Mouse (Mus musculus): ENCODE results near the gene Abcc10. TPM values are rescaled to one million over a fixed set of nuclear protein-coding genes. Genes with fewer than 3 reads are reported as not detected.

The Abcc10 gene
- polyA plus RNA-seq, 1 experiment: 3.9 TPM

GRCm38 (mm10) chr17:46309835-46310234, 18.3 kb downstream of the Abcc10 start:
- Histone ChIP-seq H3K27ac (ENCODE audit: insufficient read depth, low read length) (no peak overlapping the region), H3K36me3 (ENCODE audit: control insufficient read depth, insufficient read depth, low read length, poor library complexity, severe bottlenecking) (no peaks in the 10 kb centered on the region)
- TF ChIP-seq POLR2A (IDR thresholded peaks at IDR 0.05; ENCODE audit: insufficient read depth, low read length) (no peak), EP300 (IDR thresholded peaks at IDR 0.05; ENCODE audit: insufficient read depth, low read depth, low read length) (no peak), CTCF (IDR thresholded peaks at IDR 0.05; ENCODE audit: low read depth, low read length) (no peak)

GRCm38 (mm10) chr17:46306956-46307355, 21.2 kb downstream of the Abcc10 start:
- H3K9ac ChIP-seq (ENCODE audit: low read depth, poor library complexity, severe bottlenecking): no peak overlapping the region

More at GRCm38 (mm10) chr17:46309835-46310234, 18.3 kb downstream of the Abcc10 start:
- no peak overlapping the region for H3K9ac ChIP-seq (ENCODE audit: low read depth, poor library complexity, severe bottlenecking)
- no peaks in the 10 kb centered on the region for H3K27me3 ChIP-seq (ENCODE audit: control insufficient read depth, insufficient read depth, low read length, poor library complexity, severe bottlenecking)
- no peaks in the 10 kb centered on the region for H3K9me3 ChIP-seq (replicated peaks; ENCODE audit: control insufficient read depth, insufficient read depth, low read length, poor library complexity, severe bottlenecking)
- H3K4me3 ChIP-seq (ENCODE audit: low read depth, low read length): no peak overlapping the region
- H3K4me1 ChIP-seq (ENCODE audit: control insufficient read depth, insufficient read depth, low read length): no peaks in the 10 kb centered on the region

GRCm38 (mm10) chr17:46304184-46304583, 24.0 kb downstream of the Abcc10 start:
- no peak overlapping the region for H3K27ac ChIP-seq (ENCODE audit: insufficient read depth, low read length)
- TF ChIP-seq CTCF (IDR thresholded peaks at IDR 0.05; ENCODE audit: low read depth, low read length) (no peak), EP300 (IDR thresholded peaks at IDR 0.05; ENCODE audit: insufficient read depth, low read depth, low read length) (no peak), POLR2A (IDR thresholded peaks at IDR 0.05; ENCODE audit: insufficient read depth, low read length) (no peak)
- H3K9me3 ChIP-seq (replicated peaks; ENCODE audit: control insufficient read depth, insufficient read depth, low read length, poor library complexity, severe bottlenecking): no peaks in the 10 kb centered on the region
- no peaks in the 10 kb centered on the region for H3K4me1 ChIP-seq (ENCODE audit: control insufficient read depth, insufficient read depth, low read length)
- no peaks in the 10 kb centered on the region for H3K27me3 ChIP-seq (ENCODE audit: control insufficient read depth, insufficient read depth, low read length, poor library complexity, severe bottlenecking)
- no peaks in the 10 kb centered on the region for H3K36me3 ChIP-seq (ENCODE audit: control insufficient read depth, insufficient read depth, low read length, poor library complexity, severe bottlenecking)
- H3K9ac ChIP-seq (ENCODE audit: low read depth, poor library complexity, severe bottlenecking): no peak overlapping the region
- H3K4me3 ChIP-seq (ENCODE audit: low read depth, low read length): no peak overlapping the region

More at GRCm38 (mm10) chr17:46306956-46307355, 21.2 kb downstream of the Abcc10 start:
- no peak overlapping the region for H3K4me3 ChIP-seq (ENCODE audit: low read depth, low read length)
- TF ChIP-seq EP300 (IDR thresholded peaks at IDR 0.05; ENCODE audit: insufficient read depth, low read depth, low read length) (no peak), POLR2A (IDR thresholded peaks at IDR 0.05; ENCODE audit: insufficient read depth, low read length) (no peak), CTCF (IDR thresholded peaks at IDR 0.05; ENCODE audit: low read depth, low read length) (no peak)
- no peaks in the 10 kb centered on the region for H3K9me3 ChIP-seq (replicated peaks; ENCODE audit: control insufficient read depth, insufficient read depth, low read length, poor library complexity, severe bottlenecking)
- H3K27me3 ChIP-seq (ENCODE audit: control insufficient read depth, insufficient read depth, low read length, poor library complexity, severe bottlenecking): no peaks in the 10 kb centered on the region
- H3K36me3 ChIP-seq (ENCODE audit: control insufficient read depth, insufficient read depth, low read length, poor library complexity, severe bottlenecking): no peaks in the 10 kb centered on the region
- no peak overlapping the region for H3K27ac ChIP-seq (ENCODE audit: insufficient read depth, low read length)
- no peaks in the 10 kb centered on the region for H3K4me1 ChIP-seq (ENCODE audit: control insufficient read depth, insufficient read depth, low read length)

GRCm38 (mm10) chr17:46301892-46302291, 26.3 kb downstream of the Abcc10 start:
- Histone ChIP-seq H3K9me3 (replicated peaks; ENCODE audit: control insufficient read depth, insufficient read depth, low read length, poor library complexity, severe bottlenecking) (no peaks in the 10 kb centered on the region), H3K9ac (ENCODE audit: low read depth, poor library complexity, severe bottlenecking) (no peak overlapping the region), H3K4me1 (ENCODE audit: control insufficient read depth, insufficient read depth, low read length) (no peaks in the 10 kb centered on the region), H3K27ac (ENCODE audit: insufficient read depth, low read length) (no peak overlapping the region), H3K27me3 (ENCODE audit: control insufficient read depth, insufficient read depth, low read length, poor library complexity, severe bottlenecking) (peaks cover 12% of the 10 kb centered on the region), H3K36me3 (ENCODE audit: control insufficient read depth, insufficient read depth, low read length, poor library complexity, severe bottlenecking) (no peaks in the 10 kb centered on the region), H3K4me3 (ENCODE audit: low read depth, low read length) (no peak overlapping the region)
- TF ChIP-seq EP300 (IDR thresholded peaks at IDR 0.05; ENCODE audit: insufficient read depth, low read depth, low read length) (no peak), POLR2A (IDR thresholded peaks at IDR 0.05; ENCODE audit: insufficient read depth, low read length) (no peak), CTCF (IDR thresholded peaks at IDR 0.05; ENCODE audit: low read depth, low read length) (no peak)

- Histone ChIP-seq H3K4me3 (ENCODE audit: low read depth, low read length) (peak overlapping the region; percentile 59), H3K9me3 (replicated peaks; ENCODE audit: control insufficient read depth, insufficient read depth, low read length, poor library complexity, severe bottlenecking) (no peaks in the 10 kb centered on the region), H3K27me3 (ENCODE audit: control insufficient read depth, insufficient read depth, low read length, poor library complexity, severe bottlenecking) (peaks cover 12% of the 10 kb centered on the region), H3K36me3 (ENCODE audit: control insufficient read depth, insufficient read depth, low read length, poor library complexity, severe bottlenecking) (no peaks in the 10 kb centered on the region), H3K9ac (ENCODE audit: low read depth, poor library complexity, severe bottlenecking) (peak overlapping the region; percentile 70), H3K4me1 (ENCODE audit: control insufficient read depth, insufficient read depth, low read length) (no peaks in the 10 kb centered on the region), H3K27ac (ENCODE audit: insufficient read depth, low read length) (no peak overlapping the region)
- 0 out of 2 replicates have a peak, but pooled peaks have one; percentile 13 for TF ChIP-seq EP300 (IDR thresholded peaks at IDR 0.05; ENCODE audit: insufficient read depth, low read depth, low read length)
- no peak for TF ChIP-seq POLR2A (IDR thresholded peaks at IDR 0.05; ENCODE audit: insufficient read depth, low read length)
- TF ChIP-seq CTCF (IDR thresholded peaks at IDR 0.05; ENCODE audit: low read depth, low read length): peak; percentile 87
Observed at GRCm38 (mm10) chr17:46298220-46298913, 29.8 kb downstream of the Abcc10 start.

Data from ES-Bruce4 (cell line).